Mouse (Mus musculus): Measurements from ENCODE around the gene Lrriq3. TPM values are rescaled to one million over a fixed set of nuclear protein-coding genes. Genes with fewer than 3 reads are reported as not detected.

The Lrriq3 gene
- polyA plus RNA-seq, 1 experiment from 2014 or later, result 1.1 TPM

DNA sequence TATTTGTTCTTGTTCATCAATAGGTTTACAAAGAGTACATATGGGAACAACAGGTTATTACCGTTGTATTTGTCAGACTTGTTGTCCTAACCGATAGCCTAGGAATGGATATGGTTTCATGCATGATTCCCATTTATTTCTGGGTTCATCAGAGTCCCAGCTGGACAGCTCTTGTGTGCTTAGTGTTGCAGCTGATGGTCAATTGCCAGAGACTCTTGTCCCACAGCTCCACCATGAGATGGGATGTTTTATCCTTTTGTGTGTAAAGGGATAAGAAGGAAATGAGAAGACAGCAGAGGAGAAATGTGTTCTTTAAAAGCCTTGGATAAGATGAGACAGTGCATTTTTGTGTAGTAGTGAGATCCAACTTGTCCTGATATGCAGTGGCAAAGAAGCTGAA lies 93.2 kb downstream of the Lrriq3 start:
- DNase-seq (ENCODE audit: low spot score), result no peak
- H3K4me1 ChIP-seq (ENCODE audit: control insufficient read depth, insufficient read depth, low read length), result no peaks in the 10 kb centered on the region
- H3K4me2 ChIP-seq (ENCODE audit: low read depth), result no peak overlapping the region
- no peak overlapping the region for H3K4me3 ChIP-seq (ENCODE audit: low read depth, low read length)
- no peaks in the 10 kb centered on the region for H3K9me3 ChIP-seq (ENCODE audit: control insufficient read depth, low read length)
- no peaks in the 10 kb centered on the region for H3K36me3 ChIP-seq (ENCODE audit: control insufficient read depth, insufficient read depth, low read length)
- no peak overlapping the region for H3K9ac ChIP-seq (ENCODE audit: low read length)
- no peaks in the 10 kb centered on the region for H3K27me3 ChIP-seq (ENCODE audit: control insufficient read depth, insufficient read depth, low read length)
- ATAC-seq (ENCODE audit: insufficient read depth, low FRiP score, low TSS enrichment), result no peak
- no peak overlapping the region for H3K27ac ChIP-seq (ENCODE audit: low read depth, low read length)
- 84% methylated on average over 2 of the region's 2 CpGs for WGBS

DNA sequence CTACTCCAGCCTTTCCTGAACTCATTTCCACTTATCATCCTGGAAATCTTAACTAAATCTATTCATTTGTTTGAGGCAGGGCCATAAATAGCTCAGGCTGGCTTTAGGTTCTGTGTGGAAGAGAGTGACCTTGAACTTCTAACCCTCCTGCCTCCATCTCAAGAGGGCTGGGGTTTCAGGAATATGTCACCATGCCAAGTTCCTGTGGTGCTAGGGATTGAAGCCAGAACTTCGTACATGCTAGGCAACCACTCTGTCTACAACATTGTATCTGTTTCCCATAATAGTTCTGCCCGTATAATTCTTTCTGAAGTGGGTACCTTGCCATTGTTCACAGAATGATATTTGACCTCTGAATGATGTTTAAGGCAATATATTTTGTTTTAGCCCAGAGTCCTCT lies 95.6 kb downstream of the Lrriq3 start:
- no peak overlapping the region for H3K4me2 ChIP-seq (ENCODE audit: low read depth)
- H3K27ac ChIP-seq (ENCODE audit: low read depth, low read length), result no peak overlapping the region
- WGBS, result 90% methylated on average over 2 of the region's 2 CpGs
- H3K36me3 ChIP-seq (ENCODE audit: control insufficient read depth, insufficient read depth, low read length), result no peaks in the 10 kb centered on the region
- H3K4me1 ChIP-seq (ENCODE audit: control insufficient read depth, insufficient read depth, low read length), result no peaks in the 10 kb centered on the region
- no peak for DNase-seq (ENCODE audit: low spot score)
- no peaks in the 10 kb centered on the region for H3K27me3 ChIP-seq (ENCODE audit: control insufficient read depth, insufficient read depth, low read length)
- H3K9ac ChIP-seq (ENCODE audit: low read length), result no peak overlapping the region
- H3K9me3 ChIP-seq (ENCODE audit: control insufficient read depth, low read length), result no peaks in the 10 kb centered on the region
- no peak for ATAC-seq (ENCODE audit: insufficient read depth, low FRiP score, low TSS enrichment)
- no peak overlapping the region for H3K4me3 ChIP-seq (ENCODE audit: low read depth, low read length)

DNA sequence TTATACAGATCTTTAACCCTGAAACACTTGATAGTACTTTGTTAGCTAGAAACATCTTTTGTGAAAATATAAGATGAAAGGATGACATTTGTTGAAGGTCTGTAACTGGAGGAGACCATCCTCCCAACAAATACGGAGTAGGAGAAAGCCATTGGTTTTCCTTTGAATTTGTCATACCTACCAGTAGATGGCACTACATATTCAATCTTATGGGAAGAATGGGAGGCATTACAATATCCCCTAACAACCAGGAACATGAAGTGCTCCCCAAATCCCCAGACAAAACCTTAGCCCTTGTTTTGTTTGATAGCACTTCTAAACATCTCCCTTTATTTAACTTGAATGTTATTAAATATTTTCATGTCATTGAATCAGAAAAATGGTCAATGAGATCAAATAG lies 141.7 kb downstream of the Lrriq3 start:
- Histone ChIP-seq H3K9me3 (ENCODE audit: control insufficient read depth, low read length) (no peaks in the 10 kb centered on the region), H3K4me2 (ENCODE audit: low read depth) (no peak overlapping the region), H3K36me3 (ENCODE audit: control insufficient read depth, insufficient read depth, low read length) (no peaks in the 10 kb centered on the region), H3K4me1 (ENCODE audit: control insufficient read depth, insufficient read depth, low read length) (no peaks in the 10 kb centered on the region), H3K4me3 (ENCODE audit: low read depth, low read length) (no peak overlapping the region), H3K27me3 (ENCODE audit: control insufficient read depth, insufficient read depth, low read length) (no peaks in the 10 kb centered on the region), H3K9ac (ENCODE audit: low read length) (no peak overlapping the region), H3K27ac (ENCODE audit: low read depth, low read length) (no peak overlapping the region)
- 0 out of 2 replicates have a peak, but pooled peaks have one; percentile 52 for ATAC-seq (ENCODE audit: insufficient read depth, low FRiP score, low TSS enrichment)
- no peak for DNase-seq (ENCODE audit: low spot score)
- 7% methylated on average over 1 of the region's 1 CpGs for WGBS

DNA sequence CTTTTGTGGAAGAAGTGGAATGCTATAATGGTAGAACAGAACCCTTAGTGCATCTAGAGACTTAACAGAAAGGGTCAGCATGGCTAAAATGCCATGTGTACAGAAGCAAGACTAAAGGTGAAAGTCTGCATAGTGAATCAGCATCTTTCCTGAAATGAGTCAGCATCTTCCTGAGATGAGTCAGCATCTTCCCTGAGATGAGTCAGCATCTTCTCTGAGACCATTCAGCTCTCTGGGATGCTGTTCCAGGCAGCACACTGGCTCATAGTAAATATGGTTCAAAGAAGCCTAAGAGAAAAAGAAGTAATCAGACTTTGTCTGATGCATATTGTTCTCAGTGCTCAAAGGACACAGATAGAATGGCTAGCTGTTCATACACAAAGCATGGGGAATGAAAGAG lies 142.3 kb downstream of the Lrriq3 start:
- Histone ChIP-seq H3K27me3 (ENCODE audit: control insufficient read depth, insufficient read depth, low read length) (no peaks in the 10 kb centered on the region), H3K9ac (ENCODE audit: low read length) (no peak overlapping the region), H3K9me3 (ENCODE audit: control insufficient read depth, low read length) (no peaks in the 10 kb centered on the region), H3K4me3 (ENCODE audit: low read depth, low read length) (no peak overlapping the region), H3K27ac (ENCODE audit: low read depth, low read length) (no peak overlapping the region), H3K36me3 (ENCODE audit: control insufficient read depth, insufficient read depth, low read length) (no peaks in the 10 kb centered on the region), H3K4me2 (ENCODE audit: low read depth) (no peak overlapping the region), H3K4me1 (ENCODE audit: control insufficient read depth, insufficient read depth, low read length) (no peaks in the 10 kb centered on the region)
- ATAC-seq (ENCODE audit: insufficient read depth, low FRiP score, low TSS enrichment) (no peak), DNase-seq (ENCODE audit: low spot score) (no peak)

Other genes starting within 250 kb of the Lrriq3 start
- 0.08 TPM in 1 of 2 replicates, not detected in the other for gene Tnni3k, start 38.0 kb upstream of the Lrriq3 start, polyA plus RNA-seq (2014; fragmentation: Nextera tagmentation; extraction: Ambion mirVana)
- 17.2 TPM in 2 replicates for gene Fpgt, start within 50 bp of the Lrriq3 start, polyA plus RNA-seq (2014; fragmentation: Nextera tagmentation; extraction: Ambion mirVana)